Mouse (Mus musculus) CD4-positive naive resting alpha-beta T cell, adult 76 days (primary cell): ENCODE measurements around the gene Olfr1467. TPM values are rescaled to one million over a fixed set of nuclear protein-coding genes. Genes with fewer than 3 reads are reported as not detected.

ENCODE experiments used
- total RNA-seq: library from RNA; stranded (reverse); gene quantifications from one replicate; pipeline ENCODE4 v1.2.4, GENCODE M21; 2023

Gene Olfr1467
- total RNA-seq: not detected

DNA sequence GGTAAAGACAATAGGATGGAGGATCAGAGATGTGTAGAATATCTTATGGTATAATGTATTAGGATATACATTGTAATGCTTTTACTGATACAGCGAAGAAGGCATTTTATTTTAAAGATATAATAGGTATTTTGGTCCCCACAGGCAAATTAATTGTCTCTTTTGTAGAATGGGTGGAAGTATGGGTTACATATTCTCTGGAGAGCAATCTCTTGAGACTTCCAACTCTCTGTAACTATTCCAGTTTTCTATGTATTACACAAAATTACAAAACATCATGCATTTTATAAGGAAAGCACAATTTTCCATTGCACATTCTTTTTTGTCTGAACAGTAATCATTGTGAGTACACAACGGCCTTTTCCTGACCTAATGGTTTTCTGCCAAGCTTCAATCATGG is at the start of gene Olfr1467:
Gene Olfr1467 (plus strand): TSS at position 301 of the 400 bp plus-strand sequence.

DNA sequence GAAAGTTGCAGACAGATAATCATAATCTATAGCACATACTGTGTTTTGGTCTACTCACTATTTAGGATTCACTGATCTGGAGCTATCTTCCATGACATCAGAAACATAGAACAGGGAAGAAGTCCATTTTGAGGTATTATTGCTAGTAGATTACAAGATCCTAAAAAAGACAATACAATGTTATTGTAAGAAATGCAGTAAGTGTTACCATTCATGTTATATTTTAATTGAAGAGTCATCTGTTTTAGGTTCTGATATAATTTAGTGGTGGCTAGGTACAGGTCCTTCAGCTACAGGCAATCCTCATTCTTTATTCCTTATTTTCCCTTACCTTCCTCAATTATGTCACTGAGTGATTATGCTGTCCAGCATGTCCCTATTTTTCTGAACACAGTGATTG is 46.6 kb upstream of the Olfr1467 start, which contains the start of gene Olfr1465:
Gene Olfr1465 (minus strand): TSS at position 101 of the 400 bp plus-strand sequence.

DNA sequence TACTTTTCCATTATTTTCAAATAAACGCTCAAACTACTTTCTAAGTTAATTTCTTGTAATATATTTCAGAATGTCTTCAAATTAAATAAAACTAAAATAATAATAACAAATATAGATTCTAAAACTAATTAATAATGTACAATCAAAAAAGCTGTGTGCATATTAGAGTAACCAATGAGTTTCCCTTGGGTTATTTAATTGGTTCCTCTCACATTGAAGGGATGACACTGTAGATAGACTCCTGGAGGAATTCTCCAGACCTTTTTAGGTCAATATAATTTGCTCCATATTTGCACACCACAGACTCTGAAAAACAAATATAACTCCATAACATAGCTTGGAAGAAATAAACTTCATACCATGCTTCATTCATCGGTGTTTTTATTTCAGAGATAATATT is 23.5 kb upstream of the Olfr1467 start, which contains the start of gene Olfr1466:
Gene Olfr1466 (plus strand): TSS at position 301 of the 400 bp plus-strand sequence.

DNA sequence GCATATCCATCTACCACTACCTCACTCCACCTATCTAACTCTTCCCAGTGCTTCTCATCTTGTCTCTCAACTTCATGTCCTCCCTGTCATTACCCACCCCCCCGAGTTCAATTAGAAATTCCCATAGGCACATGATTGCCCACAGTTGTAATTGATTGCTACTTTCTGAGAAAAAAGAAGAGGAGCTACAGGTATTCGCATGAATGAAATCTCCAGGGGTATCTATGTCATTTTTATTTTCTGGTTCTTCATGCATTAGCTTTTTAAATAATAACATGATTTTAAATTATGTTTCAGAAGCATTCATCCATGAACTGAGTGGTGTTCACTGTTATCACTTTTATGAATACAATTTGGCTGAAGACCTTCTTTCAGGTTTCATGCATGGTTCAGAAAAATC is 45.5 kb downstream of the Olfr1467 start, which contains the start of gene Olfr1469:
Gene Olfr1469 (plus strand): TSS at position 301 of the 400 bp plus-strand sequence.

Other genes starting within 250 kb of the Olfr1467 start
- not detected for gene Olfr1459, start 212.7 kb upstream of the Olfr1467 start, total RNA-seq
- gene Olfr1461, start 199.2 kb upstream of the Olfr1467 start, total RNA-seq: not detected
- not detected for gene Olfr1462, start 176.5 kb upstream of the Olfr1467 start, total RNA-seq
- gene Olfr1463, start 130.9 kb upstream of the Olfr1467 start, total RNA-seq: not detected
- gene Olfr1465, start 46.7 kb upstream of the Olfr1467 start, total RNA-seq: not detected
- gene Olfr1466, start 23.4 kb upstream of the Olfr1467 start, total RNA-seq: not detected
- not detected for gene Olfr1469, start 45.6 kb downstream of the Olfr1467 start, total RNA-seq
- not detected for gene Olfr1471, start 81.2 kb downstream of the Olfr1467 start, total RNA-seq
- gene Olfr1472, start 93.8 kb downstream of the Olfr1467 start, total RNA-seq: not detected
- gene Olfr1474, start 107.3 kb downstream of the Olfr1467 start, total RNA-seq: not detected
- not detected for gene Olfr1475, start 118.0 kb downstream of the Olfr1467 start, total RNA-seq
- gene Olfr1477, start 138.3 kb downstream of the Olfr1467 start, total RNA-seq: not detected
- not detected for gene Olfr1480, start 165.7 kb downstream of the Olfr1467 start, total RNA-seq
- not detected for gene Olfr1484, start 221.3 kb downstream of the Olfr1467 start, total RNA-seq